Mouse (Mus musculus) bone marrow macrophage, adult 2 months (primary cell): ENCODE measurements around the gene Nol12. TPM values are rescaled to one million over a fixed set of nuclear protein-coding genes. Genes with fewer than 3 reads are reported as not detected.

Source experiments
- H3K27ac ChIP-seq: 2 replicates; pipeline ENCODE4 v1.5.1; 2012; ENCODE audit warnings: low read depth, low read length; ENCODE audit not compliant: insufficient read depth
- H3K4me1 ChIP-seq: 2 replicates; pipeline ENCODE4 v1.6.1; 2012; ENCODE audit warnings: low read length; ENCODE audit not compliant: control insufficient read depth, insufficient read depth
- H3K4me3 ChIP-seq: 2 replicates; pipeline ENCODE4 v1.5.1; 2012; ENCODE audit warnings: mild to moderate bottlenecking, low read length, moderate library complexity; ENCODE audit not compliant: insufficient read depth
- CTCF ChIP-seq: IDR thresholded peaks from 2 replicates; pipeline ENCODE4 v1.5.1; 2012; ENCODE audit warnings: low read depth, mild to moderate bottlenecking, low read length, moderate library complexity
- POLR2A ChIP-seq: IDR thresholded peaks from 2 replicates; pipeline ENCODE4 v1.6.1; 2012; ENCODE audit warnings: mild to moderate bottlenecking, low read depth, low read length, borderline replicate concordance
- polyA plus RNA-seq: library from polyadenylated mRNA; stranded (reverse); fragments of >200 nt; gene quantifications from 2 replicates; pipeline ENCODE4 v1.2.4, GENCODE M21; 2012; ENCODE audit not compliant: missing spikeins, insufficient read depth, insufficient read length

Gene Nol12
- polyA plus RNA-seq, 1 experiment: 28.1 TPM

- H3K4me3 ChIP-seq: no peak overlapping the region
- no peaks in the 10 kb centered on the region for H3K4me1 ChIP-seq
- no peak overlapping the region for H3K27ac ChIP-seq
- TF ChIP-seq POLR2A: no peak
- TF ChIP-seq CTCF: no peak
These were observed 54.7 kb downstream of the Nol12 start for GRCm38 (mm10) chr15:78989152-78990092.

GRCm38 (mm10) chr15:78990093-78990463 lies 55.3 kb downstream of the Nol12 start:
- Histone ChIP-seq H3K27ac (no peak overlapping the region), H3K4me1 (no peaks in the 10 kb centered on the region), H3K4me3 (no peak overlapping the region)
- TF ChIP-seq POLR2A: no peak
- TF ChIP-seq CTCF: no peak

- no peak overlapping the region for H3K27ac ChIP-seq
- no peak for TF ChIP-seq POLR2A
- TF ChIP-seq CTCF: no peak
- no peak overlapping the region for H3K4me3 ChIP-seq
- H3K4me1 ChIP-seq: peaks cover 2% of the 10 kb centered on the region; the same call in 1 of the 2 replicates
These were observed 56.3 kb downstream of the Nol12 start for GRCm38 (mm10) chr15:78990970-78991525.

GRCm38 (mm10) chr15:78992235-78992634 lies 57.5 kb downstream of the Nol12 start:
- H3K4me1 ChIP-seq: peaks cover 10% of the 10 kb centered on the region
- no peak for TF ChIP-seq POLR2A
- TF ChIP-seq CTCF: no peak

GRCm38 (mm10) chr15:78992925-78993324 lies 58.2 kb downstream of the Nol12 start:
- H3K27ac ChIP-seq: no peak overlapping the region
- TF ChIP-seq CTCF: no peak
- TF ChIP-seq POLR2A: no peak
- H3K4me1 ChIP-seq: peaks cover 10% of the 10 kb centered on the region
- no peak overlapping the region for H3K4me3 ChIP-seq

More at GRCm38 (mm10) chr15:78992235-78992634, 57.5 kb downstream of the Nol12 start:
- H3K4me3 ChIP-seq: no peak overlapping the region
- H3K27ac ChIP-seq: no peak overlapping the region

Other genes with a start within 250 kb of the Nol12 start
- not detected in 2 replicates for gene Elfn2, start 216.2 kb upstream of the Nol12 start, polyA plus RNA-seq
- gene Mfng, start 161.5 kb upstream of the Nol12 start, polyA plus RNA-seq: 14.0 and 16.2 TPM in 2 replicates
- gene Card10, start 131.9 kb upstream of the Nol12 start, polyA plus RNA-seq: 0.23 TPM in 1 of 2 replicates, not detected in the other
- 0.31 and 0.36 TPM in 2 replicates for gene Cdc42ep1, start 92.3 kb upstream of the Nol12 start, polyA plus RNA-seq
- gene Lgals2, start 79.4 kb upstream of the Nol12 start, polyA plus RNA-seq: not detected in 2 replicates
- gene Gga1, start 57.7 kb upstream of the Nol12 start, polyA plus RNA-seq: 68.7 and 76.5 TPM in 2 replicates
- not detected in 2 replicates for gene Gm49510, start 35.3 kb upstream of the Nol12 start, polyA plus RNA-seq
- gene Sh3bp1, start 35.2 kb upstream of the Nol12 start, polyA plus RNA-seq: 158 and 180 TPM in 2 replicates
- 1.7 and 2.3 TPM in 2 replicates for gene Pdxp, start 21.0 kb upstream of the Nol12 start, polyA plus RNA-seq
- gene Lgals1, start 8.2 kb upstream of the Nol12 start, polyA plus RNA-seq: 1,085 and 1,245 TPM in 2 replicates
- 28.7 and 33.2 TPM in 2 replicates for gene Triobp, start 12.8 kb downstream of the Nol12 start, polyA plus RNA-seq
- gene H1f0, start 93.5 kb downstream of the Nol12 start, polyA plus RNA-seq: 87.7 and 88.8 TPM in 2 replicates
- not detected in 2 replicates for gene Galr3, start 107.0 kb downstream of the Nol12 start, polyA plus RNA-seq
- gene Ankrd54, start 128.0 kb downstream of the Nol12 start, polyA plus RNA-seq: 14.0 TPM in 2 replicates
- 99.4 and 114 TPM in 2 replicates for gene Eif3l, start 140.2 kb downstream of the Nol12 start, polyA plus RNA-seq
- 16.2 and 16.3 TPM in 2 replicates for gene Micall1, start 174.0 kb downstream of the Nol12 start, polyA plus RNA-seq
- gene Polr2f, start 206.1 kb downstream of the Nol12 start, polyA plus RNA-seq: 107 and 110 TPM in 2 replicates
- 1.6 TPM in 1 of 2 replicates, not detected in the other for gene 1700088E04Rik, start 206.3 kb downstream of the Nol12 start, polyA plus RNA-seq
- not detected in 2 replicates for gene Sox10, start 230.3 kb downstream of the Nol12 start, polyA plus RNA-seq